Mouse (Mus musculus) forebrain, embryonic 12.5 days (tissue): ENCODE data around the gene Trappc6a. TPM values are rescaled to one million over a fixed set of nuclear protein-coding genes. Genes with fewer than 3 reads are reported as not detected.
A peak's percentile ranks its signal among the peaks of the same experiment; 100 is the strongest.

Experiments
- ATAC-seq: fragments of 200-750 bp; cut with Nextera tagmentation; 2 replicates; pipeline ENCODE4 v1.8.0; 2017; ENCODE audit warnings: moderate TSS enrichment; ENCODE audit not compliant: low FRiP score
- H3K27ac ChIP-seq: fragments of 300-500 bp; sonication (generic); 2 replicates; pipeline ENCODE4 v1.5.1; 2016; ENCODE audit warnings: mild to moderate bottlenecking
- H3K27me3 ChIP-seq: fragments of 300-500 bp; sonication (generic); 2 replicates; pipeline ENCODE4 v1.6.1; 2016; ENCODE audit warnings: mild to moderate bottlenecking
- H3K36me3 ChIP-seq: fragments of 300-500 bp; sonication (generic); replicated peaks from 2 replicates; pipeline ENCODE4 v1.6.1; 2016; ENCODE audit warnings: mild to moderate bottlenecking
- H3K4me1 ChIP-seq: fragments of 300-500 bp; sonication (generic); 2 replicates; pipeline ENCODE4 v1.6.1; 2016
- H3K4me2 ChIP-seq: fragments of 300-500 bp; sonication (generic); 2 replicates; pipeline ENCODE4 v1.6.1; 2016; ENCODE audit warnings: mild to moderate bottlenecking, moderate library complexity
- H3K4me3 ChIP-seq: fragments of 300-500 bp; sonication (generic); replicated peaks from 2 replicates; pipeline ENCODE4 v1.5.1; 2016; ENCODE audit warnings: mild to moderate bottlenecking
- H3K9ac ChIP-seq: fragments of 300-500 bp; sonication (generic); 2 replicates; pipeline ENCODE4 v1.6.1; 2016; ENCODE audit warnings: mild to moderate bottlenecking
- H3K9me3 ChIP-seq: fragments of 300-500 bp; sonication (generic); 2 replicates; pipeline ENCODE4 v1.6.1; 2016
- WGBS: fragments of 180-500 bp; shearing (Covaris S2); methylation state at CpG from one replicate; pipeline ENCODE4 v1.1.7; 2016; 5-methylcytosine and 5-hydroxymethylcytosine counted together
- polyA plus RNA-seq: library from polyadenylated mRNA; unstranded; fragments of >200 nt; fragmentation: Nextera tagmentation; extraction: Ambion mirVana; gene quantifications from 2 replicates; pipeline ENCODE4 v1.2.1, GENCODE M21; 2016

The Trappc6a gene
- 43.6 and 47.5 TPM in 2 replicates for polyA plus RNA-seq

DNA sequence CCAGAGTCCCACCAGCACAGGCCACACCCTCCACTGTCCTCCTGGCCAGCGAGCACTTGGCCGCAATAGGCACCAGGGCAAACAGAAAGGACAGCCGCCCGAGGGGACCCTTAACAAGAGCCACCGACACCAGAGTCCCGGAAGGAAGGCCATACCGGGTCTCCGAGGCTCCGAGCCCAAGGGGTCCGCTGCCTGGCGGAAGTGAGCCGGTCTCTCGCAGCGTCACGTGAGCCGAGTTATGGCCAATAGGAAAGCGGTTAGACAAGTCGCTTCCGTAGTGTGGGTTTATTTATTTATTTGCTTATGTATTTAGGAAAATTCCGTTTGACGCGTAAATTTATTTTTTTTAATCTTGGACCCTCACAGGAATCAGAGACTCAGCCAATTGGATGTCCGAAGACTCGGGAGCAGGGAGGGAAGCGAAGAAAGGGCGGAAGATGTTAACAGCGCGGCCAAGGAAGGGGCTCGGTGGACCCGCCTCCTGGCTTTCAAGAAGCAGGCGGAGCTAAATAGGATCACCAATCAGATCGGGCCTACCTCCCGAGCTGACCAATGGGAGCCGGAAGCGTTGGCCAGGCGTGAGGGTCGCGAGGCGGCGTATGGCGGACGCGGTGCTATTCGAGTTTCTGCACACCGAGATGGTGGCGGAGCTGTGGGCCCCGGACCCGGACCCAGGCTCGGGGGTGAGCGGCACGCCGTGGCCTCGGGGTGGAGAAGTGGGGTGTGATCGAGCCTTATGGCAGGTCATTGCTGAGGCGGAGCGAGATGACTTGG lies at the start of gene Trappc6a, which contains the start of gene Bloc1s3:
TSS of gene Trappc6a (plus strand) at position 246 of the 774 bp plus-strand sequence.
TSS of gene Bloc1s3 (minus strand) at position 218 of the 774 bp plus-strand sequence.
- H3K4me1 ChIP-seq: peaks cover 27% of the 10 kb centered on the region
- ATAC-seq: peak; percentile 96
- H3K4me2 ChIP-seq: peak within 1 kb of the TSS; percentile 97
- H3K9me3 ChIP-seq: no peaks in the 10 kb centered on the region
- H3K27ac ChIP-seq: peak within 1 kb of the TSS; percentile 79
- WGBS: under 1% methylated on average over 56 of the region's 56 CpGs
- H3K27me3 ChIP-seq: peaks cover 7% of the 10 kb centered on the region; the same call in 1 of the 2 replicates
- no peaks in the 10 kb centered on the region for H3K36me3 ChIP-seq
- H3K4me3 ChIP-seq: peak within 1 kb of the TSS; percentile 79
- peak within 1 kb of the TSS; percentile 67 for H3K9ac ChIP-seq

DNA sequence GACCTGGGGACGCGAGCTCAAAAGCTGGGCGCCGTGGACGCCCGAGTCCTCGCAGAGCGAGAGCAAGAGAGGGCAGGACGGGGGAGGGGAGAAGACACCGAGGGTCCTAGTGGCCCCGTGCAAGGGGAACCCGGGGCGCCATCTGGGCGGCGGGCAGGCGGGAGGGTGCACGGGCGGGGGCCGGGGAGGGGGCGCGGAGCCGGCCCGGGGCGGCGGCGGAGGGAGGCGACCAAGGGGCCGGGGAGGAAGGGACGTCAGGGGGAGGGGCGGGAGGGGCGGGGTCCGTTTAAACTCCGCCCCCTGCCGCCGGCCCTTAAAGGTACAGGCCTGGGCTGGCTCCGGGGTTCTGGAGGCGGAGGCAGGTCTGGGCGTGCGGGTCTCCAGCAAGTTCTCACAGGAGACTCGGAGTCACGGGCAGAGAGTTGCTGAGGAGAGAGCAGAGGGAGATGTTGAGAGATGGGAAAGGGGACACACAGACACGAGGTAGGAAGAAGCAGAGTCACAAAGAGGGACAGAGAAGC lies 49.5 kb upstream of the Trappc6a start, which contains the start of gene Mark4:
TSS of gene Mark4 (minus strand) at position 231 of the 521 bp plus-strand sequence.
- H3K9ac ChIP-seq: peak within 1 kb of the TSS; percentile 93
- H3K9me3 ChIP-seq: no peaks in the 10 kb centered on the region
- ATAC-seq: peak; percentile 89
- H3K4me2 ChIP-seq: peak within 1 kb of the TSS; percentile 98
- H3K36me3 ChIP-seq: peaks cover 9% of the 10 kb centered on the region
- H3K27me3 ChIP-seq: peaks cover 20% of the 10 kb centered on the region
- H3K27ac ChIP-seq: peak within 1 kb of the TSS; percentile 80
- H3K4me3 ChIP-seq: peak within 1 kb of the TSS; percentile 96
- WGBS: 2% methylated on average over 37 of the region's 42 CpGs
- H3K4me1 ChIP-seq: peaks cover 31% of the 10 kb centered on the region

DNA sequence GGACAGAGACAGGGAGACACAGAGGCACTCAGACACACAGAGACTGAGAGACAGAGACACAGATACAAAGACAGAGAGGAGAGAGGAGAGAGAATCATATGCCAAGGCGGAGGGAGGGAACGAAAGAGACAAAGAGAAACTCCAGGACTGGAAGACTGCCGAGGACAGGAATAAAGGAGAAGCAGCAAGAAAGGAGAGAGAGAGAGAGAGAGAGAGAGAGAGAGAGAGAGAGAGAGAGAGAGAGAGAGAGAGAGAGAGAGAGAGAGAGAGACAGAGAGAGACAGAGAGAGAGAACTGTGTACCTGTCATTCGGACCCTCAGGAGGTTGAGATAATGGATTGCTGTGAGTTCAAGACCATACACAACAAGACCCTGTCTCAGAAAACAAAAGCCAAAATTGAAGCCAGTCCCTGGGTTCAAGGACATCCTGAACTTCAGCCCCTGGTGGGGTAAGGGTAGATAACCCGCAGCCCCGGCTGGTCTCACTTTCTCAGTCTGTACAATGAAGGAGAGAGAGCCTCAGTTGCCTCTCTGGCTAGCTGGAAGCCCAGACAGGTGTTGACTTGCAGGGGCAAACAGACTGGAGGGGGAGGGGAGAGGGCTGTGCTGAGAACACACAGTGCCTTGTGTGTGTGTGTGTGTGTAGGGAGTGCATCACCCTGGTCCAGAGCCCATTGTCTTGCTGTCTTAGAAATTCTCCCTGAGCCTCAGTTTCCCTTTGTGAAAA lies 48.9 kb upstream of the Trappc6a start:
- Histone ChIP-seq H3K4me3 (peak overlapping the region; percentile 96), H3K4me2 (peak overlapping the region; percentile 98), H3K4me1 (peaks cover 31% of the 10 kb centered on the region), H3K9me3 (no peaks in the 10 kb centered on the region), H3K9ac (peak overlapping the region; percentile 93), H3K36me3 (peaks cover 9% of the 10 kb centered on the region), H3K27me3 (peaks cover 24% of the 10 kb centered on the region), H3K27ac (peak overlapping the region; percentile 80)
- WGBS: 19% methylated on average over 6 of the region's 6 CpGs
- no peak for ATAC-seq

DNA sequence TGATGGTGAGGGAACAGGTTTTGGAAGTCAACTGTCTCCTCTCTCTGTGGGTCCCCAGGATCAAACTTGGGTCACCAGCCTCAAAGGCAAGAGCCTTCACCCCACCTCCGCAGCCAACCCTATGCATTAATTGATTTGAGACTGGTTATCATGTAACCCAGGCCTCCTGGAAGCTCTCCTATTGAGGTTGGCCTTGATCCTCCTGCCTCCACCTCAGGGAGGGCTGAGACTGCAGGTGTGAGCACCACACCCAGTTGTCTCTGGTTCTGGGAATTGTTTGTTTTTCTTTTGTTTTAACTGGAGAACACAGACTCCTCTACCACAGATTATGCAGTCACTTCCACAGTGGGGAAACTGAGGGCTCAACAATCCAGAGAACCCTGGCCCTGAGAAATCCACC lies 47.7 kb upstream of the Trappc6a start:
- Histone ChIP-seq H3K9me3 (no peaks in the 10 kb centered on the region), H3K27me3 (peaks cover 36% of the 10 kb centered on the region), H3K9ac (no peak overlapping the region), H3K4me2 (no peak overlapping the region), H3K4me3 (no peak overlapping the region), H3K4me1 (peaks cover 36% of the 10 kb centered on the region), H3K36me3 (peaks cover 9% of the 10 kb centered on the region), H3K27ac (no peak overlapping the region)
- 61% methylated on average over 1 of the region's 1 CpGs for WGBS
- no peak for ATAC-seq

DNA sequence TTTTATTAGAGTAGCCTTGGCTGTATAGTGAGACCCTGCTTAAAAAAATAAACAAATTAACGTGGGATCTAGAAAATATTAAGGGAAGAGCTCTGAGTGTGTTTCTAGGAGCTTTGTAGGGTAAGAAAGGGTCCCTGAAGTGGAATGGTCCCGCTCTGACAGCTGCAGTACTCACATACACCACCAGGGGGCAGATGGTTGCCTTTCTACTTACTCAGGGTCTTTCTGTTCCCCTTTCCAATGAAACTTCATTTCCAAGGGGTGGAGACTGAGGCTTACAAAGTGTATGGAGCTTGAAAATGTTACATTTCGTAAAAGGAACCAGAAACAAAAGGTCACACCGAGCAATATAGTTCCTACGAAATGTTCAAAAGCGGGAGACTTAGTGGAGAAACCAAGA lies 46.7 kb upstream of the Trappc6a start:
- H3K9ac ChIP-seq: no peak overlapping the region
- WGBS: 11% methylated on average over 6 of the region's 6 CpGs
- ATAC-seq: no peak
- H3K36me3 ChIP-seq: no peaks in the 10 kb centered on the region
- H3K4me2 ChIP-seq: peak overlapping the region; percentile 10; the same call in 1 of the 2 replicates
- no peak overlapping the region for H3K4me3 ChIP-seq
- H3K27me3 ChIP-seq: peaks cover 46% of the 10 kb centered on the region
- H3K4me1 ChIP-seq: peaks cover 29% of the 10 kb centered on the region
- H3K9me3 ChIP-seq: no peaks in the 10 kb centered on the region
- no peak overlapping the region for H3K27ac ChIP-seq

DNA sequence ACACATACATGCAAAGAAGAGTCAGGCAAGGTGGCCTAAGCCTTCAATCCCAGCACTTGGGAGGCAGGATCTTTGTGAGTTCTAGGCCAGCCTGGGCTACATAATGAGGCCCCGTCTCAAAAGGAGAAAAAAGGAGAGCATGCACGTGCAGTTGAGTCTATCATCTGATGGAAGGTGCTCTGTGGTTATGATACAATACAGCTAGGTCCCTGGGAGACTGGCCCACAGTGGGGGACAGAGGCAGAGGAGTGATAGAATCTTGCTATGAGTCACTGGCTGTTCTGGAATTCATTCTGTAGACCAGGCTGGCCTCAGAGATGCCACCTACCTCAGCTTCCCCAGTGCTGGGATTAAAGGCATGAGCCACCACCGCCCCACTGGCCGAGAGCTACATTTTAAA lies 45.8 kb upstream of the Trappc6a start:
- Histone ChIP-seq H3K36me3 (no peaks in the 10 kb centered on the region), H3K4me3 (no peak overlapping the region), H3K27ac (no peak overlapping the region), H3K9me3 (no peaks in the 10 kb centered on the region), H3K4me2 (no peak overlapping the region), H3K27me3 (peaks cover 55% of the 10 kb centered on the region), H3K4me1 (peaks cover 19% of the 10 kb centered on the region), H3K9ac (no peak overlapping the region)
- 54% methylated on average over 4 of the region's 4 CpGs for WGBS
- no peak for ATAC-seq

DNA sequence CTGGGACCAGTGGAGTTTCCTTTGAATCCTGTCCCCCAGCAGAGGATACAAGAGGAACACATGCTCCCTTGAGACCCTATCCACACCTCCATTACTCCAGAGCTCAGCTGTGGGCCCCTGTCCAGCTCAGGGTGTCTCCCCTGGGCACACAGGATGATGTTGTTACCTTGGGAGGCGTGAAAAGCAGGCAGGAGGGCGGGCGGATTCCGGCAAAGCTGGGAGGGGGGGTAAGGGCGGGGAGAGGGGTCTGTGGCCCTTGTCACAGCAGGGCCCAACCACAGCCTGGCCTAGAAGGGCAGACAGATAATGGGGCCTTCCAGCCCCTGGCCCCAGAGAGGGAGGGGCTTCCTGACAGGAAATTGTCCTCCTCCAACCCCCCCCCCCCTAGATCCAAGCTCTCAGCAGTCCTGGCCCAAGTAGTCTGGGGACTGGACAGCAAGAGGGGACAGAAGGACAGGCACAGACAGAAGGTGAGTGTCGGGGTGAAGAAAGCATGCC lies 45.3 kb upstream of the Trappc6a start, which contains the start of gene Exoc3l2:
TSS of gene Exoc3l2 (plus strand) at position 448 of the 498 bp plus-strand sequence.
- no peak for ATAC-seq
- Histone ChIP-seq H3K4me2 (no peak within 1 kb of the TSS), H3K9me3 (no peaks in the 10 kb centered on the region), H3K4me1 (peaks cover 15% of the 10 kb centered on the region), H3K27me3 (peaks cover 60% of the 10 kb centered on the region), H3K9ac (no peak within 1 kb of the TSS), H3K27ac (no peak within 1 kb of the TSS), H3K4me3 (no peak within 1 kb of the TSS), H3K36me3 (no peaks in the 10 kb centered on the region)
- 13% methylated on average over 6 of the region's 6 CpGs for WGBS

DNA sequence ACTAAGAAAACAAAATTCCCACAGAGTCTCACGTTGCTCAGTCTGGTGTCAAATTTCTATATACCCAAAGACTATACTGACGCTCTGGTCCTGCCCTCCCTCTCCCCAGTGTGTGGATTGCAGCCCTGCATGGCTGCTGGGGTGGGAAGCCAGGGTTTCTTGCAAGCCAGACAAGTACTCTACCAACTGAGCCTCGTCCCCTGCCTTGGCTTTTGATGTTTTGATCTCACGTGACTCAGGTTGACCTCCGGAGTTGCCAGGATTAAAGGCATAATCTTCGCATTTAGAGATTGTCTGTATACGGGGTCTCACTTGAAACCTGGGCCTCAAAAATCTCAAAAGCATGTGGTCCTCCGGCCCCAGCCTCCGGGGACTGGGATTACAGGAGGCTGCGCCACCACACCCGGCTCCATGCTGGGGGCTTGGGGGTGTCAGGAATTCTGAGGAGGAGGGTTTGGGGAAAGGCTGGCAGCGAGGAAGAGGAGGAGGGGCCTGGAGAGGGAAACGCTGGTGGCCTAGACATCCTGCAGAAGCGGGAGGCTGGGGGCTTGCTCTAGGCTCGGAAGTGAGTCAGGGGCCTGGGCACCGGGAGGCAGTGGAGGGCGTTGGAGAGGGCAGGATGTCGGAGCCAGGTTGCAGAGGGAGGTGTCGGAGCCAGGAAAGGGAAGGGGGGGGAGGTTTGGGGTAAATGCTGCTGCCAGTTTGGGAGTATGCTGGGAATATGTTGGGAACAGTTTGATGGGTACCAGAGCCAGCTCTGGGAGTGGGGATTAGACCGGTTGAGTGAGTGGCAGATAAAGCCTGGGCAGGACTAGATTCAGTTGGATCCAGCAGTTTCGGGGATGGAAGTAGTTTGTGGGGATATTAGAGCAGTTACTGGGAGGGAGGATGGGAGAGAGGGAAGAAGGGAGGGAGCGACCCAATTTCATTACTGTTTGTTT lies 43.6 kb upstream of the Trappc6a start:
- Histone ChIP-seq H3K27ac (no peak overlapping the region), H3K9me3 (no peaks in the 10 kb centered on the region), H3K4me3 (no peak overlapping the region), H3K9ac (no peak overlapping the region), H3K27me3 (peaks cover 74% of the 10 kb centered on the region), H3K4me2 (peak overlapping the region; percentile 17; the same call in 1 of the 2 replicates), H3K4me1 (peaks cover 7% of the 10 kb centered on the region), H3K36me3 (no peaks in the 10 kb centered on the region)
- no peak for ATAC-seq
- 8% methylated on average over 22 of the region's 22 CpGs for WGBS

DNA sequence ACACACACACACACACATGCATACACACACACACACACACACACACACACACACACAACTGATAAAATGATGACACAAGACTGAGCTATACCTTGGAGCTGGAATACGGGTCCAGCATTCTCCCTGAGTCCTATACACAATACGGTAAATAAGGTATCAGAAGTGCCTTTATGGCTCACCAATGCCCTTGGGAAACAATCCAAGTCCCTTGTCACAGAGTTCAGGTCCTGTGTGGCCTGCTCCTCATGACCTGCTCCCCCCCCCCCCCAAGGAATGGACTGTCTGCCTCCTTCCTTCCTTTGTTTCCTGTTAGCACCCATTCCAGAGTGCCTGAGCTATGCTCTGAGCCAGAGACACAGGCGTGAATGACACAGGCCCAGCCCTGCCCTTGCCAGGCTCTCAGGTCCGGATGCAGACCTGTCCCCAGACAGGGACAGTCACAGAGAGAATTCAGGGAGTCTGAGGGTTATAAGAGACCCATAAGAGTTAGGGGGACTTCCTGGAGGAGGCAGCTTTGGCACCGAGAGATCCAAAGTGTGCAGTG lies 41.5 kb upstream of the Trappc6a start:
- ATAC-seq: no peak
- H3K9me3 ChIP-seq: no peaks in the 10 kb centered on the region
- H3K4me3 ChIP-seq: no peak overlapping the region
- H3K9ac ChIP-seq: no peak overlapping the region
- peaks cover 5% of the 10 kb centered on the region for H3K4me1 ChIP-seq
- H3K27ac ChIP-seq: no peak overlapping the region
- H3K36me3 ChIP-seq: no peaks in the 10 kb centered on the region
- 68% methylated on average over 5 of the region's 5 CpGs for WGBS
- H3K4me2 ChIP-seq: no peak overlapping the region
- H3K27me3 ChIP-seq: peaks cover 88% of the 10 kb centered on the region

DNA sequence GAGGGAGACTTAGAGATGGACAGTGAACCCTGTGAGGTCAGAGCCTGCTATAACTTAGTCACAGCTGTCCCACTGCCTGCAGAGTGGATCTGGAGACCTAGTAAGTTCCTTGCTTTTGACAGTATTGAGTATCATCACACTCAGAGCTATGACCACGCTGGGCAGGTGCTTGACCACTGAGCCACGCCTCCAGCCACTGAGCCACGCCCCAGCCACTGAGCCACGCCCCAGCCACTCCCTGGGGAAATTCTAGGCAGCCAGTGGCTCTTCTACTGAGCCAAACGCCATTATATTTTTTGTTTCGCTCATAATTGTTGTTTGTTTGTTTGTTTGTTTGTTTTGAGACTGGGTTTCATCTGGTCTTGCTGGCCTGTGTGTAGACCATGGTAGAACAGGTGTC lies 40.6 kb upstream of the Trappc6a start:
- H3K4me1 ChIP-seq: peaks cover 5% of the 10 kb centered on the region
- WGBS: 42% methylated on average over 6 of the region's 6 CpGs
- no peak overlapping the region for H3K4me3 ChIP-seq
- no peak overlapping the region for H3K4me2 ChIP-seq
- no peak for ATAC-seq
- no peak overlapping the region for H3K27ac ChIP-seq
- no peak overlapping the region for H3K9ac ChIP-seq
- no peaks in the 10 kb centered on the region for H3K9me3 ChIP-seq
- no peaks in the 10 kb centered on the region for H3K36me3 ChIP-seq
- H3K27me3 ChIP-seq: peaks cover 93% of the 10 kb centered on the region

DNA sequence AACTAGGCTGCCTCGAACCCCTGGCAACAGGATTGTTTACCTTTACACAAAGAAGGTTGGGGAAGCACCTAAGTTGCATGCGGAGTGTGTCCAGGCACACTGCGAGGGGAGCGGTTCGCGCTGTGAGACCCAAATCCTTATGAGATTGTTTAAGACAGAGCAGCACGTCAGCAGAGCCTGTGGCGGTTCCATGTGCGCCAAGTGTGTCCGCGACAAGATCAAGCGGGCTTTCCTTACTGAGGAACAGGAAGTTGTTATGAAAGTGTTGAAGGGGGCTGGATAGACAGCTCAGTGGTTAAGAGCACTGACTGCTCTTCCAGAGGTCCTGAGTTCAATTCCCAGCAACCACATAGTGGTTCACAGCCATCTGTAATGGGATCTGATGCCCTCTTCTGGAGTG lies 39.9 kb upstream of the Trappc6a start:
- Histone ChIP-seq H3K27me3 (peaks cover 94% of the 10 kb centered on the region), H3K36me3 (no peaks in the 10 kb centered on the region), H3K4me3 (no peak overlapping the region), H3K4me2 (no peak overlapping the region), H3K4me1 (peaks cover 5% of the 10 kb centered on the region), H3K9ac (no peak overlapping the region), H3K27ac (no peak overlapping the region), H3K9me3 (no peaks in the 10 kb centered on the region)
- WGBS: 64% methylated on average over 12 of the region's 12 CpGs
- ATAC-seq: no peak
